Mouse (Mus musculus) ES-E14 (cell line): ENCODE data around the gene Zfp821.

ENCODE experiments used
- CHD2 ChIP-seq: IDR thresholded peaks from 2 replicates; pipeline ENCODE4 v1.6.1; 2014; ENCODE audit warnings: mild to moderate bottlenecking, low read depth, low read length, inconsistent platforms
- ZNF384 ChIP-seq: IDR thresholded peaks from 2 replicates; pipeline ENCODE4 v1.6.1; 2012; ENCODE audit warnings: low read depth, low read length, inconsistent platforms

- TF ChIP-seq CHD2 (no peak), ZNF384 (no peak)
These were observed 23.2 kb upstream of the Zfp821 start for GRCm38 (mm10) chr8:109682120-109682519.
